Mouse (Mus musculus) heart, postnatal 36 days (tissue): ENCODE measurements around the gene Cfap54. TPM values are rescaled to one million over a fixed set of nuclear protein-coding genes. Genes with fewer than 3 reads are reported as not detected.

ENCODE experiments used
- DNase-seq, 2 experiments: peaks; one replicate each; pipeline ENCODE4 v3.0.0; 2021 to 2022
- intact Hi-C: fragments of 180-260 bp; cut with DNase I; formaldehyde crosslinking; loops from one replicate; pipeline ENCODE4 v1.15.1; 2025
- total RNA-seq, 2 experiments: library from RNA; stranded (reverse); gene quantifications; 2 replicates each; pipeline ENCODE4 v1.2.3; 2021

The Cfap54 gene
- total RNA-seq: under 1 TPM; 0.50 to 0.79 TPM

DNA sequence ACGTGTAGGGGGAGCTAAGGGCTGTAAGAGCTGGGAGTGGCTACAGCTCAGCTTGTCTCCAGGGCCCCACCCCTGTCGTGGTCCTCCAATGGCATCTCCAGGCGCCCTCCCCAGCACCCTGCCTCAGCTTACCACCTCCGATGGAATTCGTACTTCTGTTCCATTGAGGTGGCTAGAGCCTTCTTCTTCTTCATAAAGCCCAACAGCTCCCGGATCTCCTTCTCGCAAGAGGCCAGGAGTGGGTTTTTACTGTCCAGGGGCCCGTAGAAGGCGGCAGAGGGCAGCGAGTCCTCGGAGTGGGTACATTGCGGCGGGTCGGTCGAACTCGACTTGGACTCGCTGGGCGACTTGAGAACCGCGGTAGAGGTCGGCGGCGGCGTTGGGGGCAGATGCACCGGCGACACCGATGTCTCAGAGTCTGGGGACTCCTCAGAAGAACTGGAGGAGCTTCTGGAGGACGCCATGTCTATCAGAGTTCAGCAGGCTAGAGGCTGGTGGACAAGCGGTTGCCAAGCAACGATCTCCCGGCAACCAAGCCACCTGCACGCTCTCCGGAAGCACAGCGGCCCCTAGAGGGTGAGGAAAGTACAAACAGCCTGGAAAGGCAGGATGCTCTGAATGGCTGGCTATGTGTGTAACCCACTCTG is at the start of gene Cfap54:
Gene Cfap54 (minus strand): TSS at position 486 of the 647 bp plus-strand sequence.
- DNase-seq: peak; percentile 83 to 86
- intact Hi-C loops: no loop called here

DNA sequence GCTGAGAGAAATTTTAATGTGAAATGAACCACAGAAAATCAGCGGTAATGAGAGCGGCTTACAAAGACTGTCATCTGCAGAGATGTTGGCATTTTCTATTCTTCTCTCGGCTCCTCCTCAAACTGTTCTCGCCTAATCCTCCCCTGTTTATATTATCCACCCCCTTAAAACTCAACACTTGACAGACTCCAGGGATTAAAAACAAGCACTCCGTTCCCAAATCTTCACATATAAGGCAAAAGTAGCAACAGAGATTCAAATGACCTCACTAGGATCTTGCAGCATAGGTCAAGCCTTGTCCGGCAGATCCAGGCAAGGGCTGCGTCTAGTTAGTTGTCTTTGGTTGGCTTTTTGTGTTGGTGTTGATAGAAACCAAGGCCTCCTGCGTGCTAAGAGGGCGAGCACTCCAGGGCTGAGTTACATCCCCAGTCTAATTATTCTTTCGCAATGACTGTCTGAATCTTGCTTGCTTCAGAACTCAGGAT is 49.1 kb upstream of the Cfap54 start:
- intact Hi-C loops: no loop called here
- peak in 1 of 2 experiments; percentile 18 for DNase-seq

DNA sequence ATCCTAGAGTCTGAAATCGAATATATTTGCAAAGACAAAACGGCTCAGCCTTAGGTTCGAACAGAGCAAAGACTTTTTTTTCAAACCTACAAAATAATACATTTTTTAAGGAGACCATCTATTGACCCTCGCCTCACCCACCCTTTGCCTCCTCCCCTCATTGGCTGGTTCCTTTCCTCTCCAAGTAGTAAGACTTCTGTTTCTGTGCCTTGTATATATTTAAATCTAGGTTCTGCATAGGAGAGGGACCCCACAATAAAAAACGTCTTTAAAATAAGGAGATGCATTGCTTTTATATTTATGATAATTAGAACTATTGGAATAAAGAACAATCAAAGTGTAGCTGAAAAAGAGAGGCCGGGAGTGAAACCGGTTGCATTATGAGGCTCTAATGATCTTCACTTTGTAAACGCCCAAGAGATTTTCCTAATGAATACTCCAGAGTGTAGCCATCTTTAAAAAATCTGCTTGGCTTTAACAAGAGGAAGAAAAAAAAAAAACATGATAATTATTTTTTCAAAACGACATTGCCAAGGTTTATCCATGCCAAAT is 48.6 kb upstream of the Cfap54 start:
- DNase-seq: no peak
- intact Hi-C loops: no loop called here

DNA sequence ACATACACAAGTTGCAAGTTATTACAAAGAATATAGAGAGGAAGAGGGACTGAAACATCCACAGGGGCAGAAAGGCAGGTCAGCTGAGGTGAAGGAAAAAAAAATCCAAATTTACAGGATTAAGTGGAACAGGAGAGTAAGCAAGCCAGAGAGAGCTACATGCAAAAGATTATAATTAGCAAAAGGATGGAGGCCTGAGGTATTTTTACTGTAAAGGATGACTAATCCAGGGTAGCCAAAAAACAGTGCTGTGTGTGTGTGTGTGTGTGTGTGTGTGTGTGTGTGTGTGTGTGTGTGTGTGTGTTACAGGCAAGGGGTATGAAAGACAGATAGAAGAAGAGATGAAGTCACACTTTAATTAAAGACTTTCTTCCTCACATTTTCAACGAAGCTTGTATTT is 47.9 kb upstream of the Cfap54 start:
- intact Hi-C loops: no loop called here
- DNase-seq: no peak

DNA sequence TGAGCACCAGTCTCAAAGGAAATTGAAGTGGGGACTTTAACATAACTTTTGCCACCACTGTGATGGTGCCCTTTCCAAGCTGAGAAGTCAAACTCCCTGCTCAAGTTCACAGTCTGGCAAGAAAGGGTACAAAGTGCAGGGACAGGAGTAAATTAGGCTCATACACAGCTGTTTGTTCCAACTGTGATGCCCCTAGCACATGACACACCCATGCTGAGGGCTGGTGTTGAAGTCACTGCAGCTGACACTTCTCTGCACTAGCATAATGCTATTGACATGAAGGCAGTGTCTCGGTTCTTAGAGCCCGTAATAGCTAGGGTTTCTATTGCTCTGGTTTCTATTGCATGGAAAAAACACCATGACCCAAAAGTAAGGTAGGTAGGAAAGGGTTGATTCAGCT is 47.1 kb upstream of the Cfap54 start:
- intact Hi-C loops: no loop called here

DNA sequence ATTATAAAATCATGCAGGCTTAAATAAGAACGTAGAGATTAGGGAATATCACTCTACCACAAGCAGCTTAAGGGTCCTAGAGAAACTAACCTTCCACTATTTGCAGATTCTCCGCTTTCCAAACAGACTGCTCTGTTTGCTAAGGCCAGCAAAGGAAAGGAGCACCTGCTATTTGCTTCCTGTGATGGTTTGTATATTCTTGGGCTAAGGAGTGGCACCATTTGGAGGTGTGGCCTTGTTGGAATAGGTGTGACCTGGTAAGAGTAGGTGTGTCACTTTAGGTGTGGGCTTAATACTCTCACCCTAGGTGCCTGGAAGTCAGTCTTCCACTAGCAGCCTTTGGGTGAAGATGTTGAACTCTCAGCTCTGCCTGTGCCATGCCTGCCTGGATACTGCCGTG is 44.6 kb upstream of the Cfap54 start:
- intact Hi-C loops: no loop called here
- DNase-seq: no peak

More for the DNA sequence above, 47.1 kb upstream of the Cfap54 start:
- DNase-seq: no peak

DNA sequence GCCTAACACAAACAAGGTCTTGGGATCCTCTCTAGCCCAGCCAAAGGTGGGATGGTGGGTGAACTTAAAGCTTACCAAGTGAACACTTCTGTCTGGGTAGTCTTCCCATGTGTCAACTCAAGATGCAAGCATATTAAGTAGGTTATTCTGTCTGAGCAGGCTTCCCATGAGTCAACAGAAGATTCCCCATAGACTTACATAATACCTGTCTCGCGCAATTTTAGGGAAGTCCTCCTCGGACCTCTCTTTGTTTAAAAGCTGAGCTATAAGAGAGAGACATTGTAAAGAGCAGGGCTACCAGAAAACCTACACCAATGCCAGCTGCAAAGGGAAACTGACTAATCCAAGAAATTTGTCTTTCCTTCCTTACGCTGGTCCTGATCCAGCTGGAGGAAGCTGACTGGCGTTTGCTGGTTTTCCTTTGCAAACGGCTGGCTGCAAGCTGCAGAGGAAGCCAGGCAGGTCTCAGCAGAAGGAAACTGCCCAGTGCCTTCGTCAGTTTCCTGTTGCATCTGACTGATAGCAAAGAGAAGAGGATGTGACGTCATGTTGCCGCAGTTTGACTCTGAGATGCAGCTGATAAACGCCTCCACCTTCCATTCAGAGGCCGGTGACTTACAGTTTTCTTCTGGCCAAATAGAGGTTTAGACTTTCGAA is 42.7 kb upstream of the Cfap54 start:
- DNase-seq: peak; percentile 61 to 65
- intact Hi-C loops: loop anchor here (2.0 kb wide), 1 partner anchor 25 kb away; no protein-coding TSS in a partner anchor

DNA sequence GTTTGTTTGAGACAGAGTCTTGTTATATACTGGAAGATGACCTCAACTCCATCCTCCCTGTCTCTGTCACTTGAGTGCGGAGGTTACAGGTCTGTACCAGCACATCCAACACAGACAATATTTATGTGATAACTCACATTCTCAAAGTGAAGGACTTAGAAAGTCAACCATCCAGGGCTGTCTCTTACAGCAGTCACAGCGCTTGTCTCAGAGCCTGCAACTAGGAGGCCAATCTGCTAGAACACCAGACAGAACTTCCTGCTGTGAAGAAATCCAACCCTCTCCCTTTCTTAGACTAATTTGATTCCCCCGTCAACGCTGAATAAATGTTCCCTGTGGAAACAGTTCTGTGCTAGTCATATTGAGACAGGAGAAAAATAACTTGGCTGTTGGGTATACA is 41.9 kb upstream of the Cfap54 start:
- intact Hi-C loops: no loop called here
- no peak for DNase-seq

DNA sequence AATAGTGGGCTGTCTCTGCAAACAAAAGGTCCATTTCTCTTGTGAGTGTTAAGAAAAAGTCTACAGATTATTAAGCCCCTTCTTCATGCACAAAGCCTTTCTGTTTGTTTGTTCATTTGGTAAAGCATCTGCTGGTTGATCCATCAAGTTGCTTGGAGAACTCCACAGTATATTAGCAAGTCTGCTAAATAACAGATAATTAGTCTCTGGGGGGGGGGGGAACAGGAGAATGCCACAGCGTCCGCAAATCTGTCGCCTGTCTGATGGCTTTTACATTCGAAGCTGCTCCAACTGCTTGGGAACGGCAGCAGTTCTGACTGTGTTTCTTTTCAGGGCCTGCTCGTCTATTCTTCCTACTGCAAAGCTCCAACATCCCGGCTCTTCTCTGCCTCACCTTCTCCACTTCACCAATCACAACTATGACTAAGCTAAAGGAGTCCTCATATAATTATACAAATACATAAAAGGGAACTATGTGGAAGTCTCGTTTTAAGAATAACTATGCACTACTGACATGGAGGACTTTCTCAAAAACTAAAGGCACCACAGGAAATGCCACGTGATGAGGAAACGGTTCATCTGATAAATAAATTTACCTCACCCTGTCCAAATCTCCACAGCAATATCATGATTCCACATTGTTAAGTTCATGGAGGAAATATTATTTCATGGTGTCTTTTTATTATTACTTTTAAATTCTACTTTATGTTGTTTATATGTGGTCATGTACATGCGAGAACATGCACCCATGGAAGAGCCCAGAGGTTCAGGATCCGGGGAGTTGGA is 41.2 kb upstream of the Cfap54 start:
- intact Hi-C loops: no loop called here
- no peak for DNase-seq

DNA sequence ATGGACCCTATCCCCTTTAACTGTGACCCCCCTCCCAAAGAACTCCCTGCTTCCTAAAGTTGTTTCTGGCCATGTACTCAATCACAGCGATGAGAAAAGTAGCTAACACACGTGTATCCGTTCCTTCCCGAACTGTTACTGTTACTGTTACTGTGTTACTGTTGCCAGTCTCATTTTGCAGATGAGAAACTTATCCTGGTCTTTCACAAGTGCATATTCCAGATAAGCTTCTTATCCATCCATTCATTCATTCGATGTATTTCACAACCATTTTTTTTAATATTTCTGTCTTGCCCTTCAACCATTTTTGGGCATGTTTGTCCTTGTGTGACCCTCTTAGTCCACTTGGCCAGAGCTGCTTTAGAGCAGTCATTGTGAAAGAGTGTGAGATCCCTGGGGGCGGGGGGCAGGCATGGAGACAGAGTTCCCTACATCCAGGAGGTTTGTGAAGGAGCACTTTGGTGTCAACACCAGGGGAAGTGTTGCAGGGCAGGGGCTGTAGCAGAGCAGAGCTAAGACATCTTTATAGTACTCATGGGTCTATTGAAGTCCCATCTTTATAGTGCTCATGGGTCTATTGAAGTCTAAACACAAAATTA is 39.9 kb upstream of the Cfap54 start:
- intact Hi-C loops: no loop called here
- DNase-seq: no peak

DNA sequence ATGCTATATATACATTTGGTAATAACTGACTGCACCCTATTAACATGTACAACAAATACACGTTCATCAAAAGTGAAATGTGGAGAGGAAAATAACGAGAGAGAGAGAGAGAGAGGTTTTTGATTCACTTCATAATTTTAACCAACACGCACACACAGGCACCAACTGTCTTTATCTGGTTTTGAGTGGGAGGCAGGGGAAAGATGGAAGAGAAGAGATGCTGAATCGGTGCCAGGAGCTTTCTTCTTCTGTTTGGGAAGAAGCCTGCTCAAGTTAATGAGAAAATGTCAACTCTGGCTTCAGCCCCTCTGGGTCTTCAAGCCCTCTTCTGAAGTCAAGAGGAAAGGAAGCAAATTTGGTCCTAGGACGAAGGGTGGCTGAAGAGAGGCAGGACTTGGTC is 38.4 kb upstream of the Cfap54 start:
- intact Hi-C loops: no loop called here
- DNase-seq: no peak

DNA sequence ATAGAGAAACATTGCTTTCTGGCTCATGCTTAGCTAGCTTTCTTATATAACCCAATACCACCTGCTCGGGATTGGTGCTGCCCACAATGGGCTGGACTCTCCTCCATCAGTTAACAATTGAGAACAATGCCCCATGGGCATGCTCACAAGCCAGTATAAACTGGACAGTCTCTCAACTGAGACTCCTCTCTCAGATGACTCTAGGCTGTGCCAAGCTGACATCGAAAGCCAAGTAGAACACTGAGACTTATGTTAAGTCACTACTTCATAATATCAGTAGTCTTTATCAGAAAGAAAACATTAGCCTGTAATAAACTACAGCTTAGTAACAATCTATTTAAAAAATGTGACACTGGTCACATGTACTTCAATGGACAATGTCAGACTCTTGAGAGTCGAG is 35.2 kb upstream of the Cfap54 start:
- intact Hi-C loops: no loop called here
- no peak for DNase-seq

DNA sequence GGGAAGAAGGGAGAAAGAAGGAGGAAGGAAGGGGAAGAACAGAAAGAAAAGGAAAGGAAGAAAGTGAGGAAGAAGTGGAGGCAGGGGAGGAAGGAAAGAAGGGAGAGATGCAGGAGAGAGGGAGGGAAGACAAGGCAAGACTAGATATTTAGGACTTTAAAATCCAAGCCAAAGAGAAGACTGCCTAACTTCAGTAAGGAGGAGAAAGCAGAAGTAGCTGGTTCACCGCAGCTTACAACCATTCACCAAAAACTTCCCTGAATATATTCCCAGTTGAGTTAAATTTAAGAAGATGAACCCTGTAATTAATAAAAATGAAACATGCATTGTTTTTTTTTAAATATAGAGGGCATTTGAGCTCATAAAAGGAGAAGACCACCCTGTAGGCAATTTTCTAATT is 34.3 kb upstream of the Cfap54 start:
- intact Hi-C loops: no loop called here
- DNase-seq: no peak

DNA sequence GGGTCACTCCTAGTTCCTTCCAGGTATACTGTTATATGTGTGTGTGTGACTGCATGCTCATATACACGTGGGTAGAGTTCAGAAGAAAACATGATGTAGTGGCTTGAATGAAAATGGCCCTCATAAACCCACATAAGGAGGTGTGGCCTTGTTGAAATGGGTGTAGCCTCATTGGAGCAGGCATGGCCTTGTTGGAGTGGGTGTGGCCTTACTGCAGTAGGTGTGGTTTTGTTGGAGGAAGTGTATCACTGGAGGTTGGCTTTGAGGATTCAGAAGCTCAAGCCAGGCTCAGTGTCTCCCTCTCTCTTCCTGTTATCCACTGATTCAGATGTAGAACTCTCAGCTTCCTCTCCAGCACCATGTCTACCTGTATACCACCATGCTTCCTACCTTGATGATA is 33.4 kb upstream of the Cfap54 start:
- DNase-seq: no peak
- intact Hi-C loops: no loop called here

DNA sequence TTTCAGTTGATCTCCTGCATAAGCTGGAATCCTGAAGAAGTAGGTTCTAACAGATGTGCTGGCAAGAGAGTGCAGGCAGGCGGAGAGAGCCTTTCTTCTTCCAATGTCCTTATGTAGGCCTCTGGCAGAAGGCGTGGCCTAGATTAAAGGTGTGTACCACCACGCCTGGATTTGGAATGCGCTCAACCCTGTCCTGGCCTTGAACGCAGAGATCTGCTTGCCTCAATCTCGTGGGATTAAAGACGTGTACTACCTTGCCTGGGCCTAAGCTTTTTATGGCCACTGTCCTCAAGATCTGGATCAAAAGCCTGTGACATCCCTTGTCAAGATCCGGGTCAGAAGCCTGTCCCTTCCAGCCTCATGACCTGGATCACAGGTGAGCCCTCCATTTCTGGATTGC is 32.5 kb upstream of the Cfap54 start:
- intact Hi-C loops: no loop called here
- DNase-seq: no peak

DNA sequence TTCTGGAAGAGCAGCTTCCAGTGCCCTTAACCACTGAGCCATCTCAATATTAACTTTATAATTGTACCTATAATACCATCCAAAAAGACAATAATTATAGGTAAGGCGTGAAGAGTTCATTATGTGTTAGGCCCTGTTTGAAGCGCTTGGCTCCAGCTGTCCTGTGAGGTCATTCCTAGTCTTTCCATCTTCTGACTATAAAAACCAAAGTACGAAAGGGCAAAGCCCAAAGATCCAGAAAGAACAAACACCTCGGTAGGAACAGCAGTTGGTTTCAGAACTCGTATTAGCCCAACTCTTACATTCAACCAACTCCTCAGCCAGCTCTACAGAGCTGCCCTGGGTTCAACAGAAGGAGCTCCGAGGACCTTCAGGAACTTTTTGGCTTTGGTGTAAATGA is 30.6 kb upstream of the Cfap54 start:
- no peak for DNase-seq
- intact Hi-C loops: no loop called here

DNA sequence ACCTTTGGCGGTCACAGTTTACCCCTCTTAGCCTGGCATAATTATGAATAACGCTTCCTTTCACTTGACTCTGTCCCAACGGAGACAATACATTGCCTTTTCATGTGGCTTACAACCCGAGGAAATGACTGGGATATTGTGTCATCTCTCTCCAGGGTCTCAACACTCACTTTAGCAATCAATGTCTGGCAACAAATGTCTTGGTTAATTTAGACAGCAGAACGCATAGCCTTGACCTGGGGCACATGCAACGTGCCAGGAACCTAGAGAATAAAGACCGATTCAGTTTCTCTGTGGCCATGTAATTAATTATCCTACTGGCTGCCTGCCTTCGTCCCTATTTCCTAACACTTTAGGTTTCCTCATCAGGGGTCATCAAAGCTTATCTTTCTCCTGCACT is 30.0 kb upstream of the Cfap54 start:
- DNase-seq: no peak
- intact Hi-C loops: no loop called here

DNA sequence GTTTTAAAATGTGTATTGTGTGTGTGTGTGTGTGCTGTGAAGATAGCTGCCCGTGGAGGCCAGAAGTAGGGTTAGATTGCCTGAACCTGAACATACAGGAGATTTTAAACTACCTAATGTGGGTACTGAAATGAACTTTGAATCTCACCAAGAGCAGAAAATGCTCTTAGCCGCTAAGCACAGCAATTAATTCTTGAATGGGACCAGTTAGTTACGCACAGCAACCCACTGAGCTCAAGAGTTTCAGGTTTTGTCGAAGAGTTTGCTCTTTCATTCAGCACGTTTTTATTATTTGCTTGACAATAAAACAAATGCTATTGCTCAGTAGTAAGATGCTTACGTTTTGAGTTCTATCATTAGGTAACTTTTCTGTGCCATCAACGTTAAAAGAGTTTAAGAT is 23.9 kb upstream of the Cfap54 start:
- no peak for DNase-seq
- intact Hi-C loops: no loop called here

DNA sequence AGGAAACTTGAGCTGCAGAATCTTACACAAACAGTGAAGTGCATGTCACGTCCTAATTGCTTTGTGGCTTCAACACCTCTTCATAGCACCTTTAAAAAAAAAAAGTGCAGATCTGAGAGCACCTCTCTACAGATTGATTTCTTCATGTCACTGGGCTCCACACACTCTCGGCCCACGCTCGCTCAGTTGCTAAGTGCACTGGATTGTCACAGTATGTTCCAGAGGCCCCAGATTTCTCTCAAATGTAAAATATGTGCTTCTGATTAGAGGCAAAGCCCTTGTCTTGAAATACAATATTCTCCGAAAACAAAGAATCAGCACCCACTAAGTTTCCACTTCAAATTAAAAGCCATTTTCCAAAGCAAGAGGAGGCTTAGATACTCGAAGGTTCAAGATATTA is 22.9 kb upstream of the Cfap54 start:
- intact Hi-C loops: no loop called here
- no peak for DNase-seq

DNA sequence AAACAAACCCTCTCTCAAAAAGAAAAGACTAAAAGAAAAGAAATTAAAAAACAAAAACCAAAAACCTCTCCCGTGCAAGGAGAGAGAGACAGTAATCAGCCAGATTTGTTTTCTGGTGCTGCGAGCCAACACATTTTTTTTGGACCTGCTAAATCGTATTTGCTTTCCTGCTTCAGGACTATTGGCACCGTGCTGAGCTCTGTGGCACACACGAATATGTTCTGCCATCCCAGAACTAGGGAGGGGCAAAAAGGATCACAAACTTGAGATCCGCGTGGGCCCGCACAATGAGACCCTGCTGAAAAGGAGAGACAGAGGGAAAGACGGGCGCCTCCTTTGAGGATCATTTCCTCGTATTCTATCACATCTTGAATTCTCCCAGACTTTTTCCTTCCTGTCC is 22.3 kb upstream of the Cfap54 start:
- DNase-seq: no peak
- intact Hi-C loops: no loop called here

DNA sequence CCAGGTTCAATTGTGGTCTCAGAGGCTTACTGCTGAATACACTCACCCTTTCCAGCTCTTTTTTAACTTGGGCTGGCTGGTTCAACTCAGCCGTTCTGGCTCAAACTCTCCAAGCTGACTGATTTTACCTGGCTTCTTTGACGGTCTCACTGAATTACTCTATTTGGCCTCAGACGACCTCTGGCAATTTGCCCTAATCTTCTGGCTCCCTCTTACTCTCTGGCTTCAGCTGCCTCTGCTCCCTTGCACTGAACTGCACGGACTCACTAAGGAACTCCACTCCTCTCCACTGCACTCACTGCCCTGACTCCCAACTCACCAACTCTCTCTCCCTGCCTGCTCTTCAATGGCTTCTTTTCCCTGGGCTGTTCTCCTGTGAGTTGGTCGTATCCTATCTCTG is 20.9 kb upstream of the Cfap54 start:
- DNase-seq: no peak
- intact Hi-C loops: no loop called here
